Mouse (Mus musculus) erythroid progenitor cell, adult 5-6 weeks (primary cell): ENCODE measurements around the gene Cdyl. TPM values are rescaled to one million over a fixed set of nuclear protein-coding genes. Genes with fewer than 3 reads are reported as not detected.

Experiments used
- ATAC-seq: replicated peaks from 2 replicates; pipeline ENCODE4 v1.8.0; 2016; ENCODE audit warnings: moderate number of reproducible peaks, mild to moderate bottlenecking, moderate TSS enrichment, inconsistent platforms; ENCODE audit not compliant: poor library complexity, low FRiP score, severe bottlenecking
- total RNA-seq, 2 experiments: library from RNA; stranded (forward) in 1 of 2; stranded (reverse) in 1 of 2; fragments of 150-400 nt in 1 of 2; fragments of 186-747, 209-891 nt in 1 of 2; gene quantifications; 2 replicates each; pipeline versions ENCODE4 v1.2.3 to v1.2.4; 2015 to 2017; ENCODE audit warnings: low replicate concordance in 2 of 2

The Cdyl gene
- total RNA-seq, 2 experiments from 2014 or later, result 46.9 to 48.0 TPM

GRCm38 (mm10) chr13:35879068-35879467 is 219.4 kb downstream of the Cdyl start:
- no peak for ATAC-seq

- no peak for ATAC-seq
Observed at GRCm38 (mm10) chr13:35879519-35879918, 219.9 kb downstream of the Cdyl start.

- ATAC-seq, result no peak
Observed at GRCm38 (mm10) chr13:35880555-35881046, 221.0 kb downstream of the Cdyl start.

- peak; percentile 52; the same call in 1 of the 2 replicates for ATAC-seq
Observed at GRCm38 (mm10) chr13:35886121-35886725, 226.6 kb downstream of the Cdyl start.

GRCm38 (mm10) chr13:35892866-35893265 is 233.2 kb downstream of the Cdyl start:
- ATAC-seq, result no peak

DNA sequence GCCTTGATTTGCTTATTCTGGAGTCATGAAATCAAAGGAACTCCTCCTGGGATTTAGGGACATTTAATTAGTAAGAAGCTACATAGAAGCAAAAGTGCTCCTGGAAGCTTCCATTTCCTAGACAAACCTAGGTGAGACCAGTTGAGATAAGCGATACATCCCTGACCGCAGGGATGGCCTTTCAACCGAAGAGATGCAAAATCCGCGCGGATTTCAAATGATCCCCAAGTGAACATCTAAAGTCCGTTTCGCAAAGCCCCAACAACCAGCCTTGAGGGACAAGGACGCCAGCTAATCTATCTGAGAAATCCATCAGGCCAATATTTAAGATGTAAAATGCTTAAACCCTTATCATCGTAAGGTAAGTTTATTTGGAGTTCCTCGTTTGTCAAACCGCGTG is 245.7 kb downstream of the Cdyl start:
- no peak for ATAC-seq

- peak; percentile 99 for ATAC-seq
Observed at GRCm38 (mm10) chr13:35905879-35906481, 246.3 kb downstream of the Cdyl start, which contains the start of gene Rpp40. Gene Rpp40 (minus strand): TSS chr13:35906359.

- no peak for ATAC-seq
Observed at GRCm38 (mm10) chr13:35911476-35911875, 251.8 kb downstream of the Cdyl start.

Other genes starting within 250 kb of the Cdyl start
- gene Rpp40, start 246.5 kb downstream of the Cdyl start, total RNA-seq (2015; ENCODE audit: low replicate concordance), result 6.1 and 10.9 TPM in 2 replicates
- 7.3 TPM in 1 of 2 replicates, not detected in the other for gene Rpp40, start 246.5 kb downstream of the Cdyl start, total RNA-seq (2017; ENCODE audit: low replicate concordance)